ENCODE assay signal across 8 mouse cellular contexts in the genomic region with DNA sequence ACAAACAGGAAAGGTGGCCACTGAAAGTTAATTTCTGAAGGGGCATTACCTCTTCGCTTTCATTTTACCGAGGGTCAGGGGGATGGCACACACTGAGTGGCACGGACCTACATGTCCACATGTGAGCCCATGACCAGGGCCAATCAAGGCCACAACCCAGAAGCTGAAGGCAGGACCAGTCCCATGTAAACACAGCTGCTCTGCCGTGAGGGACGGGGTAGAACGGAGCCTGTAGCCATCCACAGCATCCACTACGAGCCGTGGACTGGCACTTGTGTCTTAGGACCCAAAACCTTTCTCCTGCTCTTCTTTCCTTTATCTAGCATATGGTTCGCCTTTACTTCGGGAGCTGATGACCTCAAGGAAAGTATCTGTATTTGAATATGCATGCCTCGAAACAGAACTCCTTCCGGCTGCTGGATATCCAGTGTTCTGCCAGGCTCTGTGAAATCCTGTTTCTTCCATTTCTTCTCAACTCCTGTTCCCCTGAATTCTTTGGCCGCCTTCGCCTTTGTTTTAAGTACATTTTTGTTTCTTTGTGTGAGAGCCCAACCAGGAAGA.
DNase-seq lines count a peak whose midpoint lies in the region; ATAC-seq and TF ChIP-seq lines count a peak whose summit lies in the region.

No protein-coding gene starts in this region.

- DNase-seq in kidney, postnatal 0 days (ENCODE audit: low spot score) = no peak
- no peak for DNase-seq in kidney, postnatal 4 days
- no peak for DNase-seq in urinary bladder, postnatal 25 days (ENCODE audit: low spot score)
- no peak for DNase-seq in left cerebral cortex, postnatal 10 days (ENCODE audit: extremely low spot score in 1 of 2, low spot score in 2 of 2)

- TF ChIP-seq POLR2A in embryonic fibroblast, embryonic 13.5 days (IDR thresholded peaks at IDR 0.05; ENCODE audit: low read depth, low read length) = no peak
- no peak for TF ChIP-seq POLR2A in myocyte (IDR thresholded peaks at IDR 0.05; ENCODE audit: insufficient read length, low read depth)

- peaks cover 15% of the 10 kb centered on the region for H3K4me1 ChIP-seq in kidney, postnatal 0 days (replicated peaks; ENCODE audit: insufficient read depth, low read length)
- peaks cover 4% of the 10 kb centered on the region; the same call in 1 of the 2 replicates for H3K4me1 ChIP-seq in embryonic fibroblast, embryonic 13.5 days (ENCODE audit: control insufficient read depth, insufficient read depth, low read length)
- H3K4me1 ChIP-seq in limb, embryonic 12.5 days (replicated peaks) = peaks cover 26% of the 10 kb centered on the region

- TF ChIP-seq CTCF in kidney, postnatal 0 days (IDR thresholded peaks at IDR 0.05; ENCODE audit: low read depth) = no peak
- no peak for TF ChIP-seq CTCF in embryonic fibroblast, embryonic 13.5 days (IDR thresholded peaks at IDR 0.05; ENCODE audit: borderline replicate concordance, insufficient read depth, low read length)

- WGBS in kidney, postnatal 0 days = 73% methylated on average over 14 of the region's 14 CpGs
- 73% methylated on average over 14 of the region's 14 CpGs for WGBS in limb, embryonic 12.5 days

- no peak overlapping the region for H3K4me3 ChIP-seq in kidney, postnatal 0 days (replicated peaks; ENCODE audit: low read depth, low read length)
- no peak overlapping the region for H3K4me3 ChIP-seq in embryonic fibroblast, embryonic 13.5 days (ENCODE audit: insufficient read depth, low read length)
- no peak overlapping the region for H3K4me3 ChIP-seq in limb, embryonic 12.5 days (replicated peaks)
- no peak overlapping the region for H3K4me3 ChIP-seq in myocyte

- no peak overlapping the region for H3ac ChIP-seq in myocyte (ENCODE audit: control insufficient read depth, insufficient read length)

- no peaks in the 10 kb centered on the region for H3K9me3 ChIP-seq in kidney, postnatal 0 days (replicated peaks; ENCODE audit: low read length)
- H3K9me3 ChIP-seq in limb, embryonic 12.5 days = no peaks in the 10 kb centered on the region

- H3K27ac ChIP-seq in kidney, postnatal 0 days = peak overlapping the region; percentile 75
- peak overlapping the region; percentile 16; the same call in 1 of the 2 replicates for H3K27ac ChIP-seq in embryonic fibroblast, embryonic 13.5 days (ENCODE audit: insufficient read depth, low read length)
- peak overlapping the region; percentile 5; the same call in 1 of the 2 replicates for H3K27ac ChIP-seq in limb, embryonic 12.5 days

- no peaks in the 10 kb centered on the region for H3K79me2 ChIP-seq in myocyte (ENCODE audit: control insufficient read depth, insufficient read depth)

- no peak overlapping the region for H3K4me2 ChIP-seq in kidney, postnatal 0 days (ENCODE audit: low read length)
- H3K4me2 ChIP-seq in limb, embryonic 12.5 days = peak overlapping the region; percentile 20; the same call in 1 of the 2 replicates
- peak overlapping the region; percentile 62 for H3K4me2 ChIP-seq in myocyte (ENCODE audit: low read depth)

- H3K27me3 ChIP-seq in kidney, postnatal 0 days (ENCODE audit: insufficient read depth, low read length) = no peaks in the 10 kb centered on the region
- no peaks in the 10 kb centered on the region for H3K27me3 ChIP-seq in limb, embryonic 12.5 days
- H3K27me3 ChIP-seq in myocyte (ENCODE audit: control insufficient read depth, insufficient read depth, insufficient read length) = no peaks in the 10 kb centered on the region

- ATAC-seq in kidney, postnatal 0 days (replicated peaks; ENCODE audit: low FRiP score, low read depth) = no peak
- no peak for ATAC-seq in limb, embryonic 12.5 days (ENCODE audit: insufficient number of reproducible peaks, insufficient read depth, low FRiP score, low TSS enrichment, low read depth)
- no peak for ATAC-seq in inflammation-experienced regulatory T-cells, adult 6 months

- H3K9ac ChIP-seq in kidney, postnatal 0 days (ENCODE audit: low read depth, low read length) = no peak overlapping the region
- no peak overlapping the region for H3K9ac ChIP-seq in limb, embryonic 12.5 days (replicated peaks)

- H3K36me3 ChIP-seq in kidney, postnatal 0 days (ENCODE audit: insufficient read depth, low read length) = no peaks in the 10 kb centered on the region
- H3K36me3 ChIP-seq in limb, embryonic 12.5 days = no peaks in the 10 kb centered on the region
- no peaks in the 10 kb centered on the region for H3K36me3 ChIP-seq in myocyte (ENCODE audit: control insufficient read depth, insufficient read depth)

- intact Hi-C loops in left cerebral cortex, postnatal 10 days (cut with DNase I) = no loop called here

TF ChIP-seq in myocyte, 11 proteins besides CTCF, POLR2A, EP300 and RAD21:
- no peak for TF ChIP-seq USF1 (IDR thresholded peaks at IDR 0.05; ENCODE audit: low read depth)
- no peak for TF ChIP-seq E2F4 (IDR thresholded peaks at IDR 0.05; ENCODE audit: insufficient read depth)
- no peak for TF ChIP-seq TCF12 (IDR thresholded peaks at IDR 0.05; ENCODE audit: insufficient read depth, poor library complexity, severe bottlenecking)
- no peak for TF ChIP-seq SRF (IDR thresholded peaks at IDR 0.05; ENCODE audit: control insufficient read depth, insufficient read length, low read depth)
- TF ChIP-seq POLR2AphosphoS2 (IDR thresholded peaks at IDR 0.05; ENCODE audit: insufficient read length, low read depth) = no peak
- TF ChIP-seq CEBPB (IDR thresholded peaks at IDR 0.05; ENCODE audit: insufficient read depth, poor library complexity, severe bottlenecking) = no peak
- TF ChIP-seq REST (IDR thresholded peaks at IDR 0.05; ENCODE audit: insufficient read depth, insufficient read length) = no peak
- no peak for TF ChIP-seq MYOD1 (IDR thresholded peaks at IDR 0.05; ENCODE audit: control insufficient read depth in 1 of 3, insufficient read length in 2 of 3, low read depth in 2 of 3)
- TF ChIP-seq MAX (IDR thresholded peaks at IDR 0.05; ENCODE audit: low read depth) = no peak

Comparison
In these comparisons a context has a peak if more than half of its experiments do, and no peak if none do; other contexts are left out.
1. H3K27ac ChIP-seq: peak in every context shown above with its lines; median percentile 75 in kidney, postnatal 0 days; 16 in embryonic fibroblast, embryonic 13.5 days; 5 in limb, embryonic 12.5 days.